Mouse (Mus musculus) C2C12 (cell line): Measurements from ENCODE around the gene Mon1b.

Source experiments
- CEBPB ChIP-seq: IDR thresholded peaks from one replicate; pipeline ENCODE4 v1.6.1; 2011; ENCODE audit warnings: low read depth, mild to moderate bottlenecking, control low read depth, moderate library complexity
- CTCF ChIP-seq: IDR thresholded peaks from one replicate; pipeline ENCODE4 v1.5.1; 2011; ENCODE audit not compliant: control insufficient read depth, insufficient read depth, insufficient read length
- MYOG ChIP-seq: IDR thresholded peaks from one replicate; pipeline ENCODE4 v1.6.1; 2011; ENCODE audit not compliant: control insufficient read depth, insufficient read length; ENCODE audit errors: extremely low read depth

GRCm38 (mm10) chr8:113665036-113665435, 29.6 kb downstream of the Mon1b start:
- TF ChIP-seq MYOG (no peak), CTCF (no peak), CEBPB (no peak)
